Mouse (Mus musculus): ENCODE data around the gene Socs2.

Socs2 gene

DNA sequence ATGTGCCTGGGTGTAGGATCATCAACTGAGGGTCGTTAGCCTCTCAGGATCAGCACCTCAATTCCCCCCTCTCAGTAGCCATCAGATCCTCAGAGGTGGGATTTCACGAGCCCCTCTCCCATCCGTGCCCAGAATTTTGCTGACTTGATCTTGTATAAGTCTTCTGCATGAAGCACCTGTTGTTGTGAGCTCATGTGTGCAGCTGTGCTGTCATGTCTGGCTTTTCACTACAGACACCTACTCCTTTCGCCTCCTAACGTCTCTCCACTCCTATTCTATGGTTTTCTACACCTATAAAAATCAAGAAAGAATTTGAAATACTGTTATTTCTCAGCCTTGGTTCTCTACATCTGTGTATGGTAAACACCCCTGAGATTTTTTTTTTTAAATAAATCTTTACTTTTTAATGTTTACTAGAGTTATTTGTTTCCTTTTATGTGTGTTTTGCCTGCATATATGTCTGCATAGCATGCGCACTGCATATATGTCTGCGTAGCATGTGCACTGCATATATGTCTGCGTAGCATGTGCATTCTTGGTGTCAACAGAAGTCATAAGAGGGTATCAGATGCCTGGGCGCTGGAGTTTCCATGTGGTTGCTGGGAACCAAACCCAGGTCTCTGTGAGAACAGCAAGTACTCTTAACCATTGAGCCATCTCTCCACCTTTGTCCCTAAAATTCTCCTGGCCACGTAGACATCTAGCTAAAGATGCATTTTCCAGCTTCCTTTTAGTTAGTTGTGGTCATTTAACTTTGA is 74.0 kb downstream of the Socs2 start:
- no peak for DNase-seq (ENCODE audit: low spot score)

DNA sequence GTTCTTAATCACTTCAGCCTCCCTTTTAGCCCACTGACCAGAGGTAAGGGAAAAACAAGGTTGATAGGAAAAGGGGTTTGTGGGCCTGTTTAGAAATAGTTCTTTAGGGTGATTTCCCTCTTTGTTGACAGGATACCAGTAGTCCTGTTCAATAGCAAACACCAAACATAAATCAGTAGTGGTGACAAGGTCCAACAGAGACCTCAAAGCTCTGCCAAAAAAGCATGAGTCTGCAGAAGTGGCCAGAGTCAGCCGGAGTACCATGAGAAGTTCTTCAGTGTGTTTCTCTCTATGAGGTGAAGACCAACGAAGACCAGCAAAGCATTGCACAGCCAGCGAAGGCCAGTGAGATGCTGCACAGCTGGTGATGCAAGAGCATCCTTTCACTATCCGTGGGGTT is 76.3 kb downstream of the Socs2 start:
- no peak for DNase-seq (ENCODE audit: low spot score)

DNA sequence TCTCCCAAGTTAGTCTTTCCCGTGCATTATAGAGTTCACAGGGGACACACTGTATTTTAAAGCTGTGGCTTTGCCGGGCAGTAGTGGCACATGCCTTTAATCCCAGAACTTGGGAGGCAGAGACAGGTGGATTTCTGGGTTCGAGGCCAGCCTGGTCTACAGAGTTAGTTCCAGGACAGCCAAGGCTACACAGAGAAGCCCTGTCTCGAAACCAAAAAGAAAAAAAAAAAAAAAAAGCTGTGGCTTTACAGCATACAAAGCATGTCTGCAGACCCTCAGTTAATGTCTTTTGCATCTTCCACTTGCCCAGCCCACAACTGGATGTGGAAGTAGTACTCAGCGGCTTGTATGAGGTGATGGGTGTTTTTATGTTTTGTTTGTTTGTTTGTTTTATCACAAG is 79.4 kb downstream of the Socs2 start:
- no peak for DNase-seq (ENCODE audit: low spot score)

DNA sequence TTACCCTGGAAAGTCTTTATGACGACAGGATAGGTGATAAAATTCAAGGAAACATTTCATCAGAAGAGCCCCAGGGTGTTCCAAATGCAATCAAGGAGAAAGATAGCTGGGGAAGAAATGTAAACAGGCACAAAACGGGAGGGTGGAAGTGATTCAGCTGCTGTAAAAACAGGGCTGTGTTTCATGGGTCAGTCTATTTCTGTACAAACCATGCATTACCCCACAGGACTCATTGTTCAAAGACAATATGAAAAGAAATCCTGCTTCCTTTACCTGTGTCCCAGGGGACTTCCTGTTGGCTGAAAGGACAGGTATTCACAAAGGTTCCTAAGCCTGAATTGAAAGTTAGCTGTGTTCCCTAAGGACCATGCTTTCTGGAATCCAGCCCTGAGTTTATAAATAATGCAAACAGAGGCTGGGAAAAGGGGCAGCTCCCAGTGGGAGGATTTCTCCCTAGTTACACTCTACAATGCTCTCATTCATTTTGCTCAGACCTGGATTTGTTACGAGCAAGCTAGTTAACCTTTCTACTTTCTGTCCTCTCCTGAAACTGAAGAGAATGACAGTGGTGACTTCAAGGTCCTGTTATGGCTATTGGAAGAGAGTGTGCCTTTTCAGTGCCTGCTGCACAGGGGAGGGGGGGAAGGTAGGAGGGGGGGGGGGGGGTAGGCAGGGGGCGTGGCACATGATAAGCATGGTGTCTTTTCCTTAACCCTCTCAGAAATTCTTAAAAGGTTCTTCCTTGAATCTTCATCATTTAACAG is 80.0 kb downstream of the Socs2 start:
- no peak for DNase-seq (ENCODE audit: low spot score)
